Mouse (Mus musculus): ENCODE measurements around the gene Zfp672.
"Not testable (repeated sequence)": the region's sequence is repeated elsewhere in the genome, so short reads cannot be mapped to it uniquely, and the experiment has no call there.

Zfp672 gene

GRCm38 (mm10) chr11:58324614-58325229 lies 5.4 kb downstream of the Zfp672 start:
- no peak for DNase-seq (ENCODE audit: low spot score)

- no peak for DNase-seq (ENCODE audit: low spot score)
Measured at GRCm38 (mm10) chr11:58323570-58324340, 6.4 kb downstream of the Zfp672 start.

GRCm38 (mm10) chr11:58322824-58323569 lies 7.1 kb downstream of the Zfp672 start:
- peak; percentile 93 for DNase-seq (ENCODE audit: low spot score)

- DNase-seq (ENCODE audit: low spot score), result no peak
Measured at GRCm38 (mm10) chr11:58316768-58317390, 13.3 kb downstream of the Zfp672 start.

GRCm38 (mm10) chr11:58316344-58316743 lies 13.8 kb downstream of the Zfp672 start:
- DNase-seq (ENCODE audit: low spot score), result no peak

- no peak for DNase-seq (ENCODE audit: low spot score)
Measured at GRCm38 (mm10) chr11:58315536-58316168, 14.5 kb downstream of the Zfp672 start.

- DNase-seq (ENCODE audit: low spot score), result no peak
Measured at GRCm38 (mm10) chr11:58314069-58314468, 16.1 kb downstream of the Zfp672 start.

- DNase-seq (ENCODE audit: low spot score), result no peak
Measured at GRCm38 (mm10) chr11:58308661-58309060, 21.5 kb downstream of the Zfp672 start.

- DNase-seq (ENCODE audit: low spot score), result peak; percentile 52
Measured at GRCm38 (mm10) chr11:58307411-58308080, 22.6 kb downstream of the Zfp672 start.

GRCm38 (mm10) chr11:58306860-58307308 lies 23.3 kb downstream of the Zfp672 start, which contains the start of gene Zfp692:
Zfp692 (plus strand) TSS chr11:58307069.
- DNase-seq (ENCODE audit: low spot score), result peak; percentile 83

GRCm38 (mm10) chr11:58305299-58305698 lies 24.8 kb downstream of the Zfp672 start:
- DNase-seq (ENCODE audit: low spot score), result not testable (repeated sequence)

GRCm38 (mm10) chr11:58303594-58303993 lies 26.5 kb downstream of the Zfp672 start:
- DNase-seq (ENCODE audit: low spot score), result no peak

- DNase-seq (ENCODE audit: low spot score), result no peak
Measured at GRCm38 (mm10) chr11:58302774-58303445, 27.2 kb downstream of the Zfp672 start.

- DNase-seq (ENCODE audit: low spot score), result peak; percentile 99
Measured at GRCm38 (mm10) chr11:58301837-58302754, 28.0 kb downstream of the Zfp672 start.

GRCm38 (mm10) chr11:58301057-58301456 lies 29.1 kb downstream of the Zfp672 start:
- DNase-seq (ENCODE audit: low spot score), result peak; percentile 73

- no peak for DNase-seq (ENCODE audit: low spot score)
Measured at GRCm38 (mm10) chr11:58297396-58297795, 32.7 kb downstream of the Zfp672 start.

GRCm38 (mm10) chr11:58292791-58293190 lies 37.3 kb downstream of the Zfp672 start:
- no peak for DNase-seq (ENCODE audit: low spot score)

- DNase-seq (ENCODE audit: low spot score), result no peak
Measured at GRCm38 (mm10) chr11:58290812-58291211, 39.3 kb downstream of the Zfp672 start.

GRCm38 (mm10) chr11:58289992-58290682 lies 40.0 kb downstream of the Zfp672 start:
- no peak for DNase-seq (ENCODE audit: low spot score)

All from ovary, postnatal 14 days (tissue).